Mouse (Mus musculus) brown adipose tissue, adult 24 weeks (tissue): ENCODE data around the gene Elovl3. TPM values are rescaled to one million over a fixed set of nuclear protein-coding genes. Genes with fewer than 3 reads are reported as not detected.
"Not testable (repeated sequence)": the region's sequence is repeated elsewhere in the genome, so short reads cannot be mapped to it uniquely, and the experiment has no call there.

Experiments
- H3K27ac ChIP-seq: fragments of 200-500 bp; replicated peaks from 2 replicates; pipeline ENCODE4 v1.5.1; 2012; ENCODE audit warnings: low read depth, mild to moderate bottlenecking, low read length
- H3K4me1 ChIP-seq: fragments of 200-500 bp; 2 replicates; pipeline ENCODE4 v1.6.1; 2012; ENCODE audit warnings: low read length, mixed read lengths; ENCODE audit not compliant: control insufficient read depth, insufficient read depth, insufficient read length
- H3K4me3 ChIP-seq: fragments of 200-500 bp; 2 replicates; pipeline ENCODE4 v1.5.1; 2012; ENCODE audit warnings: low read depth, mild to moderate bottlenecking, low read length, moderate library complexity; ENCODE audit not compliant: insufficient read depth
- polyA plus RNA-seq: library from polyadenylated mRNA; stranded (reverse); fragments of >200 nt; gene quantifications from 2 replicates; pipeline ENCODE4 v1.2.4, GENCODE M21; 2012; ENCODE audit not compliant: missing spikeins, insufficient read depth, insufficient read length

Gene Elovl3
- polyA plus RNA-seq, 1 experiment: 159 TPM

DNA sequence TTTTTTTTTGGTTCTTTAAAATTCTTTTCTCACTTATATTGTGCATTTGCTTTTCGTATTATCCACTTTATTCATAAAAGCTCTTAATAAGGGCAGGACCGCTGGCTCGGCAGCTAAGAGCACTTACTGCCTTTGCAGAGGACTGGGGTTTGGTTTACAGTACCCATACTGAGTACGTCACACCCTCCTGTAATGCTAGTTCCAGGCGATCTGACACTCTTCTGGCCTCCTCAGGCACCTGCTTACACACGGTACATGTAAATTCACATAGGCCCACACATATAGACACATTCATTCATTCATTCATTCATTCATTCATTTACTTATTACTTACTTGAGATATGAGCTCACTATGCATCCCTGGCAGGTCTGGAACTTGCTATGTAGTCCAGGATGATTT is 10.8 kb upstream of the Elovl3 start:
- H3K4me3 ChIP-seq: no peak overlapping the region
- no peak overlapping the region for H3K27ac ChIP-seq
- no peaks in the 10 kb centered on the region for H3K4me1 ChIP-seq

DNA sequence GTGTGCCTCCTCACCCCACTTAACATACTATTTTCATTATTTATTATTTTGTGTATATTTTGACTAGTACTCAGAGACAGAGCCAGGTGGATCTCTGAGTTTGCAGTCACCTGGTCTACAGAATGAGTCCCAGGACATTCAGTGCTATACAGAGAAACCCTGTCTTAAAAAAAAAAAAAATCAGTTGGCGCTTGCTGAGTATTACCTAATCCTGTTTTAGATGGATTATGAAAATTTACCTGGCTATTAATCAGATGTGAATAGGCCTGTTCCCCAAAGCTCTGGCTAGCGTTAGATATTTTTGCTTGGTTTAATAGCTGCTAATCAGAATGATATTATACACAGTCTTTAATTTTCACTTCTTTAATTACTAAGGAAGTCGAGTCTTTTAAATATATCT is 7.8 kb upstream of the Elovl3 start:
- Histone ChIP-seq H3K27ac (no peak overlapping the region), H3K4me3 (no peak overlapping the region), H3K4me1 (no peaks in the 10 kb centered on the region)

DNA sequence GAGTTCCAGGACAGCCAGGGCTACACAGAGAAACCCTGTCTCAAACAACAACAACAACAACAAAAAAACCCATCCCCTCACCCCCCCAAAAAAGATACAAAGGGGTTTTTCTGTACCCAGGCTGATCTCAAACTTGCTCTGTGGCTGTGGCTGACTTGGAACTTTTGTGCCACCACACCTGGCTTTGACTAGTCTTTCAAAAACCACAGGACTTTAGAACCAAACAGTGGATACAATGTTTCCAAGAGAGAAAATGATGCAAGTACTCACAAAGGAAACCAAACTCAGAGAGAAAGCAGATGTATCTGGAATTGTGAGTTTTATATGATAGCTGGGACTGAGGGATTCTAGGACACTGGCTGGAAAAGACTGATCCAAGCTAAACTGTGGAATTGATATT is 7.0 kb upstream of the Elovl3 start:
- H3K4me3 ChIP-seq: no peak overlapping the region
- no peaks in the 10 kb centered on the region for H3K4me1 ChIP-seq
- H3K27ac ChIP-seq: no peak overlapping the region

DNA sequence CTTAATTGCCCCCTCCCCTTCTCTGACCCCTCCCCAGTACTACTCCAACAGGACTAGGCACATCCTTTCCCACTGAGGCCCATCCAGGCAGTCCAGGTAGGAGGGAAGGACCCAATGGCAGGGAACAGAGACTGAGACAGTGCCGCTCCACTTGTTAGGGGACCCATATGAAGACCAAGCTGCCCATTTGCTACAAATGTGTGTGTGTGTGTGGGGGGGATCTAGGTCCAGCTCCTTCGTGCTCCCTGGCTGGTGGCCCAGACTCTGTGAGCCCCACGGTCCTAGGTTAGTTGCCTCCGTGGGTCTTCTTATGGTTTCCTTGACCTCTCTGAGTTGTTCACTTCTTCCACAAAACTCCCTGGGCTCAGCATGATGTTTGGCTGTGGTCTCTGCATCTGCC is 5.4 kb upstream of the Elovl3 start:
- Histone ChIP-seq H3K27ac (no peak overlapping the region), H3K4me3 (no peak overlapping the region), H3K4me1 (0 out of 2 replicates have a peak, but pooled peaks cover 2% of the 10 kb centered on the region)

DNA sequence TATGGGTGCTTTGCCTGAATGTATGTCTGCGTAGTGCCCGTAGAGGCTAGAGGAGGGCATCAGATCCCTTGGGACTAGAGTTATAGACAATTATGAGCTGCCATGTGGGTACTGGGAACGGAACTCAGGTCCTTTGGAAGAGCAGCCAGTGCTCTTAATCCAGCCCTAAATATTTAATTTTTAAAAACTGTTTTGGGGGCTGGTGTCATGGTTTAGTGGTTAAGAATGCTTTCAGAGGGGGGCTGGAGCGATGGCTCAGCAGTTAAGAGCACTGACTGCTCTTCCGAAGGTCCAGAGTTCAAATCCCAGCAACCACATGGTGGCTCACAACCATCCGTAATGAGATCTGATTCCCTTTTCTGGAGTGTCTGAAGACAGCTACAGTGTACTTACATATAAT is 2.0 kb upstream of the Elovl3 start:
- not testable (repeated sequence) for H3K4me3 ChIP-seq, H3K4me1 ChIP-seq, H3K27ac ChIP-seq

DNA sequence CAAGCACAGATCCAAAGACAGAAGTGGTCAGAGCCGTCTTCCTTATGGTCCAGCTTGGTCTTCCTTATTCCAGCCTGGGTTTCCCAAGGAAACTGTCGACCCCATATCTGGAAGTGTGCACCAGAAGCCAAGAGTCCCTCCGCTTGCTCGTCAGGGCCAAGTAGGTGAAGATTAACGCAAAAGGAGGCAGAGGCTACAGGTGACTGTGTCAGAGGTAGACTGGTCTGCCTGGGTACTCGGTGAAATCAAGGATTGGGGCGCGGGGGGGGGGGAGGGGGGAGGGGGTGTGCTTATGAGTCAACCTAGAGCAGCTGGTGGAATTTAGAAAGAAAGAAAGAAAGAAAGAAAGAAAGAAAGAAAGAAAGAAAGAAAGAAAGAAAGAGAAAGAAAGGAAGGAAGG is 414 bp upstream of the Elovl3 start:
- Histone ChIP-seq H3K4me3 (peak overlapping the region; percentile 40; the same call in 1 of the 2 replicates), H3K27ac (no peak overlapping the region), H3K4me1 (0 out of 2 replicates have a peak, but pooled peaks cover 2% of the 10 kb centered on the region)

DNA sequence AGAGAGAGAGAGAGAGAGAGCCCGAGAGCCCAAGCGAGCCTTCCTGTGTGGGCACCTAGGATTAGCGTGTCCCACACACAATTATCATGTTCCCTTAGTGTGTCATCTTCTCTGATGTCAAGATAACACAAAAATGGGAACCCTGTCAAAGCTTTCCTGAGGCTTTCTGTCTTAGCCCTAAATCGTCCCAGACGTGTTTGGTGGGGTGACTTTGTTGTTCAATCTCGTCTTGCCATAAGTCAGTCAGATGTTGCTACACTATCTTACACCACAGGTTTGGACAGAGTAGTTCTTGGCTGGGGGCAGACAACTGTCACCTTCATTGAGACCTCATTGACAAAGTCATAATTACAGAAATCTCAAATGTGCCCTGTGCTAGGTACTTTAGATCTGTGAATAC is 880 bp downstream of the Elovl3 start:
- Histone ChIP-seq H3K27ac (no peak overlapping the region), H3K4me3 (no peak overlapping the region), H3K4me1 (peaks cover 4% of the 10 kb centered on the region; the same call in 1 of the 2 replicates)

DNA sequence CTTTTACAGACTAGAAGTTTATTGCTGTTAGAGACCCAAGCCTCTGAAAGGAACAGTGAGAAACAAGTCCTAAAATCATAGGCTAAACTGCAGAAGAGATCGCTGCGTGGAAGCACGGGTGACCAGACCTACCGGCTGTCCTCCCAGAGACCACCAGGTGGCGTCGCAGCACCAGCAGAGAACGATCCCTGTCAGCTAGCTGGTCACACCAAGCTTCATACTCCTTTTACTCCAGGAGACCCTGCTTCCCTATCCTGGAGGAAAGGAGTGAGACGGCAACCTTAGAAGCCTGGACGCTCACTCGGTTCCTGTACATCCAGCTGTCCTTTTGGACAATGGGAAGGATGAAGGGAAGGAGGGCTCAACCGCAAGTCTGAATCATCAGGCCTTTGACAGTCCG is 3.6 kb downstream of the Elovl3 start:
- Histone ChIP-seq H3K4me1 (peaks cover 4% of the 10 kb centered on the region; the same call in 1 of the 2 replicates), H3K4me3 (peak overlapping the region; percentile 65), H3K27ac (no peak overlapping the region)

DNA sequence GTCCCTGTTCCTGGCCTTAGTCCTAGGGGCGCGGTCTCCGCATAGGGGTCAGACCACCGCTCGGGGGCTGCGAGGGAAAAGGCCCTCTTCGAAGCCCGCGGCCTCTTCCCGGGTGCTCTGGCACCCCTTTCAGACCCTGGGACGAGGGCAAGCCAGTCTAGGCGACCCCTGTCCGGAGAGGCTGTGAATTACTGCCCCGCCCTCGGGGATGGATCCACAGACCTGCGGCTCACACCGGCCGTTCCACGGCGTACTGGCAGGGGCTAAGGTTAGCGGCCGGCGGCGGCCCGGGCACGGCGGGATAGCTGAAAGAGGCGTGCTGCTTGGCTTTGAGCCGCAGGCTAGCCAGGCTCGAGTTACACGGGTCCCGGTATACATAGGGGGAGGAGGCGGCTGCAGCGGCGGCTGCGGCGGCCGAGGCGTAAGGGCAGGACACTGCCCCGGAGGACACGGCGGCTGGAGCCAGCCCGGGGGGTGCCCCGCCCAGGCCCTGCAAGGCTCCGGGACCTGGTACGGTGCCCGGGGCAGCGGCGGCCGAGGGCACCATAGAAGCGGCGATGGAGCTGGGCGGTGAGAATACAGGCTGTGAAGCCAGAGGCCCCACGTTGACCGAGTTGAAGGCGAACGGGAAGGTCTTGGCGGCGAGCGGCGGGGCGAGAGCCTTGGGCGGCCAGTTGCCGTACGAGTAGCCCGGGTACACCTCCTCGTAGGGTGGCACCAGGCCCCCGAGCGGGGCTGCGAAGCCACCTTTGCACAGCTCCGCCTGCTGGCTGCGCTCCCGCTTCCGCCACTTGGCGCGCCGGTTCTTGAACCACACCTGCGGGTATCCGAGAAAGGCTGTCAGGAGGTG is 4.3 kb downstream of the Elovl3 start:
- H3K4me1 ChIP-seq: peaks cover 4% of the 10 kb centered on the region; the same call in 1 of the 2 replicates
- peak overlapping the region; percentile 65 for H3K4me3 ChIP-seq
- H3K27ac ChIP-seq: no peak overlapping the region

DNA sequence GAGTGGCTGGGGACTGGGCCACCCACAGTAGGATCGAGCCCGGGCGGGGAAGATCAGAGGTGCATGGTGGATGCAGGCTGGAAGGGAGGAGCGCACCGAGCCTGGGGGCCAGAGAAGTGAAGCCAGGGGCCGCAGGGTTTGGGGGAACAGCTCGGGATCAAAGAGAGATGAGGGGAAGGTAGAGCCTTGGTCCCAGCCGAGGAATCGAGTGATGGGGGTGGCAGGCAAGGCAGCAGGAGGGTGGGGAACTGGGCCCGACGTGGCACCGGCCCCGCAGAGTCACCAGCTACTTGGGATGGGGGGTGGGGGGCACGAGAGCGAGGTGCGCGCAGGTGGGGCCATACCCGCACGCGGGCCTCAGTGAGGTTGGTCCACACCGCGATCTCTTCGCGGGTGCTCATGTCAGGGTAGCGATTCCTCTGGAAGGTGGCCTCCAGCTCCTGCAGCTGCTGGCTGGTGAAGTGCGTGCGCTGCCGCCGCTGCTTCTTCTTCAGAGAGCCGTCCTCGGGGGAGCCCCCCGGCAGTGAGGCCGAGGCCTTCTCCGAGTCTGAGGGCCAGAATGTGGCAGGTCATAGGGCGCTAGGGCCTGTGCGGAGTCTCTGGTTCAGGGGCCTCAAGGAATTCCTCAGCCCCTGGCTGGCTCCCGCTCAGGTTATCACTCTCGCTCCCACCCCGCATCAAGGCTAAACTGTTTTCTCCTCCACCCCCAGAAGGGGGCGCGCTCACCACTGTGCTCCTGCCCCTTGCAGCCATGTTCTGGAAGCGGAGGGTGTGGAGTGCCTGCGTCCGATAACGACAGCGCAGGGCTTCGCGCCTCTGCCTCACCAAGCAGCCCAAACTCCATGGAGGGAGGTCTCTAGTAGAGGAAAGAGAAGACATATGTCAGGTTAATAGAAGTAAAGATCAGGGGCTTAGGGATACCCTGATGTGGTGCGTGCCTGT is 5.2 kb downstream of the Elovl3 start:
- Histone ChIP-seq H3K4me1 (peaks cover 2% of the 10 kb centered on the region; the same call in 1 of the 2 replicates), H3K4me3 (peak overlapping the region; percentile 65), H3K27ac (no peak overlapping the region)

DNA sequence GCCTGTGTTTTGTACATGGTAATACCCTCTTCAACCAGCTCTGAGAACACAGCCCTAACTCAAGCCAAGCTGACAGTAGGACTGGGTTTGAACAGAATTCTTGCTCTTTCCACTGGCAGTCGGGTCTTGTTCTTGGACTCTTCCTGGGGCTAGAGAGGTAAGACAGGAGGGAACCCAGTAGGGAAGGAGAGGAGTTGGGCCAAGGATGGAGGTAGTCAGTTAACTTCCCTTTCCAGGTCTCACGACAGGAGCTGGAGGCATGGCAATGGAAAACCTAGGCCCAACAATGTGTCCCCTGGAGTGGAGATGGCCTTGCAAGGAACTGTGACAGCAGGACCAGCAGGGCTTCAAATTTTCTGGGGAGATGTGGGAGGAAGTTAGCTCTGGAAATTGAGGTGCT is 8.6 kb downstream of the Elovl3 start:
- Histone ChIP-seq H3K27ac (no peak overlapping the region), H3K4me3 (no peak overlapping the region), H3K4me1 (peaks cover 2% of the 10 kb centered on the region; the same call in 1 of the 2 replicates)

DNA sequence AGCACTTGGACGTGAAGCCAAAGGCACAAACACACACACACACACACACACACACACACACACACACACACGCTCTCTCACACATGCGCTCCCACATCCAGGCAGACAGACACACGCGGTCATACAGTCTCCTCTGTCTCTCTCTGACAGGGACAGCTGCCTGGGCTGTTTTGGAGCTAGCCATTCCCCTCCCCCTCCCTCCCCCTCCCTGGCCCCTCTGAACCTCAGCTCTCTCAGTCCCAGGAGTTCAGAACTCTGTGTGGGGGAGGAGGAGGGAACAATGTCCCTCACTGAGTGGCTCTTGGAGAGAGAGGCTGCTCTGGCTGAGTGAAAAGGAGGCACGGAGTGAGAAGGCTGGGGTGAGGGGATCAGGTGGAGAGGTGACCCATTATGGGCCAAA is 9.4 kb downstream of the Elovl3 start:
- no peak overlapping the region for H3K4me3 ChIP-seq
- no peak overlapping the region for H3K27ac ChIP-seq
- H3K4me1 ChIP-seq: peaks cover 2% of the 10 kb centered on the region; the same call in 1 of the 2 replicates

DNA sequence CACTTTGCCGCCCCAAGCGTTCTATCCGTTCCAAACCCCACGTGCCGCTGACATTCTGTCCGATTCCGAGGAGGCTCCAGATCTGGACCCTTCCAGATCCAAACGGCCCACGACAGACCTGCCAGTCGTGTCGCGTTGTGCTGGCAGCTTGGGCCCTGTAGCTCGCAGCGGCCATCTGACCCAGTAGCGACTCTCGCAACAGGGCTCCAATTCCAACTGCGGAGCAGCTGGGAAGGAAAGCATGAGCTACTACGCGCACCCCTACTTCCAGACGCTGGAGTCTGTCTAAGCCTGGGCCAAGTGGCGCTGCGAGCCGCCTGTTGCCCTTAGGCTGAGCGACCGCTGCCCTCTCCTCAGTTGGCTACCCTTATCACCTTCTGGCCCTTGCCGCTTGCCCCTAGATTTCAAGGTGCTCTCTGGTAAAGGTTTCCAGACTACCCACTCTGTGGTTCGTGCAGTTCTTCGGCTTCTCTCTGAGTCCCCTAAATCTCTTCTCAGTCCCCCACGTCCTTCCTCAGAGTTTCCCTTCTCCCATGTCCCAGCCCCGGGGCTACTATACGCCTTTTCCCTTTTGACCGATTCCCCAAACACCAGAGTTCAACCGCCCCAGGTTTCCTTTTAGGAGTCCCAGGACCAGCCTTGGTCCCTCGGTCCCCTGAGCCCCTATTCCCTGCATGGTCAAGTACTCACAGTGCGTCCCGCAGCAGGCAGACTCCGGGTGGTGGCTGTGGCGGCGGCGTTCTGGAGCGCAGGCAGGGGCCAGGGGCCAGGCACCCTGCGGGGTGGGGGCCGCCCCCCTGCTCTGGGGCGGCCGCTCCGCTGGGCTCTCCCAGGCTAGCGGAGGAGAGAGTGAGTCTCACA is 16.0 kb downstream of the Elovl3 start, which contains the start of gene Pitx3:
Pitx3 (minus strand) TSS at position 816 of the 861 bp plus-strand sequence.
- no peaks in the 10 kb centered on the region for H3K4me1 ChIP-seq
- H3K27ac ChIP-seq: no peak within 1 kb of the TSS

DNA sequence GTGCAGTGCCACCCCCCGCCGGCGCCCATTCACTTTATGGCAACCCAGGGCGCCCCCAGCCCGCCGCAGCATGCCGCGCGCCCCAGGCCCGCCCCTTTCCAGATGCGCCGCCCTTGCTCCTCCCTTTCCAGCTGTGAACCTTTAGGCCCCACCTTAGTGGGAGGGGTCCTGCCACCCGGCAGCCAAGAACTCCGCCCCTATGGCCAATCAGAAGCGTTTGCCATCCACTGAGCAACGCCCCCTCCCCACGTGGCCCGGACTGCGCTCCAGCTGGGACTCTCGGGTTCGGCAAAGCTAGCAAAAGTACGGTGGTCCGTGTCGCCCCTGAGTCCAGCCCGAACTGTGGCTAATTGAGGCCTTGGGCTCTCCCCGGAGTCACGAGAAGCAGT is 16.7 kb downstream of the Elovl3 start:
- no peak overlapping the region for H3K27ac ChIP-seq
- peak overlapping the region; percentile 51 for H3K4me3 ChIP-seq
- H3K4me1 ChIP-seq: peaks cover 2% of the 10 kb centered on the region; the same call in 1 of the 2 replicates

More for the DNA sequence above, 16.0 kb downstream of the Elovl3 start, which contains the start of gene Pitx3:
- peak within 1 kb of the TSS; percentile 51 for H3K4me3 ChIP-seq
